Mouse (Mus musculus): ENCODE data around the gene Dennd1c.
"Not testable (repeated sequence)": the region's sequence is repeated elsewhere in the genome, so short reads cannot be mapped to it uniquely, and the experiment has no call there.

Gene Dennd1c

GRCm38 (mm10) chr17:57095855-57096622, 17.7 kb upstream of the Dennd1c start:
- peak; percentile 36 for DNase-seq (ENCODE audit: inconsistent ontology term)

GRCm38 (mm10) chr17:57094222-57094621, 15.9 kb upstream of the Dennd1c start:
- DNase-seq (ENCODE audit: inconsistent ontology term), result no peak

GRCm38 (mm10) chr17:57087049-57087832, 8.9 kb upstream of the Dennd1c start, which contains the start of gene Tubb4a:
TSS of gene Tubb4a (minus strand) at chr17:57087782.
- DNase-seq (ENCODE audit: inconsistent ontology term), result peak; percentile 41

GRCm38 (mm10) chr17:57085970-57086757, 7.8 kb upstream of the Dennd1c start:
- DNase-seq (ENCODE audit: inconsistent ontology term), result no peak

- DNase-seq (ENCODE audit: inconsistent ontology term), result no peak
These were observed 4.2 kb upstream of the Dennd1c start for GRCm38 (mm10) chr17:57082481-57082880.

DNA sequence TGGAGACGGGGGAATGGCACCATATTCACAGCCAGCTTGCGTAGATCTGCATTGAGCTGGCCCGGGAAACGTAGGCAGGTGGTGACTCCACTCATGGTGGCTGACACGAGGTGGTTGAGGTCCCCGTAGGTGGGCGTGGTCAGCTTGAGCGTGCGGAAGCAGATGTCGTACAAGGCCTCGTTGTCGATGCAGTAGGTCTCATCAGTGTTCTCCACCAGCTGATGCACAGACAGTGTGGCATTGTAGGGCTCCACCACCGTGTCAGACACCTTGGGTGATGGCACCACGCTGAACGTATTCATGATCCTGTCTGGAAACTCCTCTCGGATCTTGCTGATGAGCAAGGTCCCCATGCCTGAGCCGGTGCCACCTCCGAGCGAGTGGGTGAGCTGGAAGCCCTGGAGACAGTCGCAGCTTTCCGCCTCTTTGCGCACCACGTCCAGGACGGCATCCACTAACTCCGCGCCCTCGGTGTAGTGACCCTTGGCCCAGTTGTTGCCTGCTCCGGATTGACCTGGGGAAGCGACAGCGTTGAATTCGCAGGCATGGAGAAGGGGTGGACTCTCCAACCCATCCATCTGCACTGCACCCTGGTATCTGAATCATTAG, 3.0 kb upstream of the Dennd1c start:
- no peak for DNase-seq (ENCODE audit: inconsistent ontology term)

- DNase-seq (ENCODE audit: inconsistent ontology term), result no peak
These were observed 1.6 kb upstream of the Dennd1c start for GRCm38 (mm10) chr17:57079919-57080318.

DNA sequence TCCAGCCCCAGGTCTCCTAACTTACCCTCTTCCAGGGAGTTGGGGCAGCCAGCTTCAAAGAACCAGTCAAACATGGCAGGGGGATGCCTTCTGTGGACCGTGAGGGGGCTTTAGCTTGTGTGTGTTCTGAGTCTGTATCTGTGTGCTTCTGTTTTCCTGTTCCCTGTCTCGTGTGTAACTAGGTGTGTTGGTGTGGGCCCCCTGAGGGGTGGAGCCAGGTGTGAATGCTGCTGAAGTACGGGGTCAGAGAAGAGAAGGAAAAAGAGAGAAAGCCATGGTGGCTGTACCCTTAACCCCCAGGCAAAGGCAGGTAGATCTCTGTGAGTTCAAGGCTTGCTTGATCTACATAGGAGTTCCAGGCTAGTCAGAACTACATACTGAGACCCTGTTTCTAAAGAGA, 1.4 kb downstream of the Dennd1c start:
- DNase-seq (ENCODE audit: inconsistent ontology term), result no peak

- DNase-seq (ENCODE audit: inconsistent ontology term), result no peak
These were observed 7.6 kb downstream of the Dennd1c start for GRCm38 (mm10) chr17:57070699-57071098.

GRCm38 (mm10) chr17:57070272-57070671, 8.0 kb downstream of the Dennd1c start:
- no peak for DNase-seq (ENCODE audit: inconsistent ontology term)

GRCm38 (mm10) chr17:57066908-57067307, 11.4 kb downstream of the Dennd1c start:
- DNase-seq (ENCODE audit: inconsistent ontology term), result no peak

- no peak for DNase-seq (ENCODE audit: inconsistent ontology term)
These were observed 15.3 kb downstream of the Dennd1c start for GRCm38 (mm10) chr17:57063031-57063430.

GRCm38 (mm10) chr17:57062548-57062947, 15.8 kb downstream of the Dennd1c start:
- peak; percentile 9 for DNase-seq (ENCODE audit: inconsistent ontology term)

GRCm38 (mm10) chr17:57062011-57062521, 16.2 kb downstream of the Dennd1c start:
- no peak for DNase-seq (ENCODE audit: inconsistent ontology term)

DNA sequence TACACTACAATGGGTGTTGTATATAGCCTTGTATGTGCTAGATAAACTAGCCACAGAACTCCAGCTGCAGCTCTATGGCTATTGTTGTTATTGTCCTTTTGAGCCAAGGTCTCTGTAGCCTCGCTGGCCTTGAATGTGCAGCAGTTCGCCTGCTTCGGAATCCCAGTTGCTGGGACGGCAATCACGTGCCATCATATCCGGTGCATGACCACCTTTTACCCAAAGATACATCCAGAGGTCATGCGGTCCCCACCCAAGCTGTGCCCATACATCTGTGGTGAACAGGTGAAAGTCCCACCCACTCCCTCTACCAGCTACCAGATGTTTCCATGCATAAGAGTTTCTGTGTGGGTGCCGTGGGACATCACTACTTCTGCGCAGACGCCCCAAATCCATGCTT, 17.2 kb downstream of the Dennd1c start:
- no peak for DNase-seq (ENCODE audit: inconsistent ontology term)

DNA sequence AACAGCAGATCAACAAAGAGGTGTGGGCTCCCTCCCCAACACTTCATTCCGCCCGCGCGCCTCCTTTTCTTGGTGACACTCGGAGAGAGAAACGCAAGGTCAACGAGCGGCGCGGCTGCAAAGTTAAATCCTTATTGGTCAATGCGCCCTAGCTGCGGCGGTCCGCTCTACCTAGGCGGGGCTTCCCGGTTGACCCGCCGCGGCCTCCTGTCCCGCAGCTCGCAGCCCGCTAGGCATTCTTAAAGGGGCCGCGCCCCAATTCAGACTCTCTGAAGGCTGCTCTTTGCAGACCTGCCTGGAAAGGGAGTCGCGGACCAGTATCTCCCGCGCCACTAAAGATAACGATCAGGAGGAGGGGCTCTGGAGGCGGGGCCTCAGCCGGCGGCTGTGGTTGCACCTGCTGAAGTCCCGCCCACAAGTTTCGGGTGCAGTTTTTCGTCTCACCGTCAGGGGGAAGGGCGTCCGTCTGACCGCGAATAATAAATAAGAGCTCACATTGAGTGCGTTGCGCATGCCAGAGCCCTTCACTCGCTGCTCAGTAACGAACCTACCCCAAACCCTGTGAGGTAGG, 18.0 kb downstream of the Dennd1c start:
- peak; percentile 95 for DNase-seq (ENCODE audit: inconsistent ontology term)

- peak; percentile 90 for DNase-seq (ENCODE audit: inconsistent ontology term)
These were observed 18.8 kb downstream of the Dennd1c start, which contains the start of gene Slc25a23 for GRCm38 (mm10) chr17:57059486-57059977. TSS of gene Slc25a23 (minus strand) at chr17:57059863.

DNA sequence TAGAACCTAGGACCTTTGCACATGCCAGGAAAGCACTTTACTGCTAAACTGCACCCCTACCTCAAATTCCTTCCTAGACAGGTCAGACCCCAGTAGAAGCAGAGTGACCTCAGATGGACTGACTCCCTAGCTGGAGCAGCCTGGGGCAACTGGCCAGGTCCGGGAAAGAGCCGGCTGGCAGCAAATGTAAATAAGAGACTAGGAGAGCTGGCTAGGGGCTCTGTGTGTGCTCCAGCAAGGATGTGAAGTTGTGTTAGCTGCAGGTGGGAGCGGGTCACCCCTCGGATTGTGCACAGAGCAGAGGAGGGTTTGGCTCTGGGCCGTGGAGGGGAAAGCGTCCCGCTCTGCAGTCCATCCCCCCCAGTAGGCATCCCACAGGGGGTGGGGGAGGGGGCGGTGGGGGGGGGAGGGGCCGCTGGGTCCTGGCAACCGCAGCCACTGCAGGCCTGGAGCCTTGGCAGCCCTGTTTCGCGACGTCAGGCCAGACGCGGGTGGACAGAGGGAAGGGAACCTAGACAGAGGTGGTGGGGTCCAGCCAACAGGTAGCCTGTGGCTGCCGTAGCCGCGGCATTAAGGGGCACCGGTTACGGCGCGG, 19.3 kb downstream of the Dennd1c start, which contains the start of gene Crb3:
TSS of gene Crb3 (plus strand) at position 215 of the 595 bp plus-strand sequence.
- peak; percentile 27 for DNase-seq (ENCODE audit: inconsistent ontology term)

- no peak for DNase-seq (ENCODE audit: inconsistent ontology term)
These were observed 22.1 kb downstream of the Dennd1c start for GRCm38 (mm10) chr17:57056246-57056645.

GRCm38 (mm10) chr17:57051679-57052078, 26.6 kb downstream of the Dennd1c start:
- DNase-seq (ENCODE audit: inconsistent ontology term), result not testable (repeated sequence)

Data from Muller cell, postnatal 12 days (primary cell).